8 mouse cellular contexts compared by ENCODE assay signal in genomic region chr9:31912921-31913738, GRCm38 (mm10). TPM values are rescaled to one million over a fixed set of nuclear protein-coding genes. Genes with fewer than 3 reads are reported as not detected.
DNase-seq lines count a peak whose midpoint lies in the region; ATAC-seq and TF ChIP-seq lines count a peak whose summit lies in the region.

Barx2 (minus strand) TSS chr9:31913462.

- WGBS in cerebellum, adult 2 months, result 2% methylated on average over 80 of the region's 81 CpGs
- 1% methylated on average over 71 of the region's 81 CpGs for WGBS in liver, postnatal 0 days (ENCODE audit: insufficient replicate concordance)

- peak; percentile 12; the same call in 1 of the 2 replicates for TF ChIP-seq CTCF in cerebellum, adult 2 months (IDR thresholded peaks at IDR 0.05; ENCODE audit: borderline replicate concordance, insufficient read depth, low read depth, low read length)
- peak; percentile 39 for TF ChIP-seq CTCF in liver, postnatal 0 days (IDR thresholded peaks at IDR 0.05; ENCODE audit: low read depth)

- no peaks in the 10 kb centered on the region for H3K4me1 ChIP-seq in cerebellum, adult 2 months (ENCODE audit: control insufficient read depth, insufficient read depth, low read length)
- peaks cover 3% of the 10 kb centered on the region; the same call in 1 of the 2 replicates for H3K4me1 ChIP-seq in liver, postnatal 0 days (ENCODE audit: insufficient read depth)

- DNase-seq in CD4-positive helper T cell, adult 2 months (ENCODE audit: low read depth, low spot score), result peak; percentile 4
- DNase-seq in cerebellum, adult 2 months, result peak; percentile 6 to 33
- DNase-seq in forelimb bud, embryonic 11.5 days (ENCODE audit: low read depth, low spot score), result peak; percentile 56
- DNase-seq in heart, postnatal 25 days (ENCODE audit: low spot score), result peak; percentile 16
- DNase-seq in layer of hippocampus, adult 18-20 months (ENCODE audit: low spot score in 2 of 2), result peak; percentile 35 to 78
- peak; percentile 31 for DNase-seq in liver, postnatal 0 days
- DNase-seq in ovary, postnatal 14 days (ENCODE audit: low spot score), result peak; percentile 41
- DNase-seq in urinary bladder, postnatal 36 days (ENCODE audit: low spot score in 2 of 2), result peak; percentile 66 to 76

- no peak for TF ChIP-seq EP300 in liver, postnatal 0 days (IDR thresholded peaks at IDR 0.05; ENCODE audit: low read depth)

- TF ChIP-seq POLR2A in cerebellum, adult 2 months (IDR thresholded peaks at IDR 0.05; ENCODE audit: borderline replicate concordance, insufficient read depth, low read length), result no peak

- intact Hi-C loops in heart, postnatal 25 days (cut with DNase I), result no loop called here

- no peak within 1 kb of the TSS for H3K9ac ChIP-seq in liver, postnatal 0 days (replicated peaks)

- no peaks in the 10 kb centered on the region for H3K9me3 ChIP-seq in liver, postnatal 0 days (ENCODE audit: low read length)

- H3K4me3 ChIP-seq in cerebellum, adult 2 months (replicated peaks; ENCODE audit: insufficient read depth, low read depth, low read length), result no peak within 1 kb of the TSS
- peak within 1 kb of the TSS; percentile 33 for H3K4me3 ChIP-seq in liver, postnatal 0 days (ENCODE audit: low read depth, low read length)

- no peaks in the 10 kb centered on the region for H3K36me3 ChIP-seq in liver, postnatal 0 days (replicated peaks; ENCODE audit: insufficient read depth, low read length)

- H3K27ac ChIP-seq in cerebellum, adult 2 months (ENCODE audit: insufficient read depth, low read length), result no peak within 1 kb of the TSS
- no peak within 1 kb of the TSS for H3K27ac ChIP-seq in liver, postnatal 0 days (ENCODE audit: low read depth)

- peak within 1 kb of the TSS; percentile 59 for H3K4me2 ChIP-seq in liver, postnatal 0 days (ENCODE audit: low read depth, low read length)

- H3K27me3 ChIP-seq in cerebellum, adult 2 months (ENCODE audit: control insufficient read depth, insufficient read depth, low read length), result peaks cover 4% of the 10 kb centered on the region; the same call in 1 of the 2 replicates
- peaks cover 76% of the 10 kb centered on the region for H3K27me3 ChIP-seq in liver, postnatal 0 days (ENCODE audit: insufficient read depth, low read length)

- ATAC-seq in liver, postnatal 0 days, result no peak

RNA-seq across cellular contexts. Expression of gene Barx2, which starts in this region (rescaled TPM):
- polyA plus RNA-seq in cerebellum, adult 2 months (2012; rRNA removed), result 0.79 and 1.0 TPM in 2 replicates
- total RNA-seq in heart, postnatal 25 days (2021), result under 1 TPM; 0.14 to 0.16 TPM
- total RNA-seq in layer of hippocampus, adult 18-20 months (2021), result under 1 TPM; 0.71 to 0.84 TPM
- not detected in 2 replicates for polyA plus RNA-seq in liver, postnatal 0 days (2015; fragmentation: Nextera tagmentation; extraction: Ambion mirVana)

Comparison
In these comparisons a context has a peak if more than half of its experiments do, and no peak if none do; other contexts are left out.
1. Peak in DNase-seq in heart, postnatal 25 days; RNA of the gene not detected or under 1 TPM.
2. Peak in DNase-seq in layer of hippocampus, adult 18-20 months; RNA of the gene not detected or under 1 TPM.
3. Peak in DNase-seq, H3K4me3 ChIP-seq and H3K4me2 ChIP-seq in liver, postnatal 0 days; RNA of the gene not detected or under 1 TPM.
4. DNase-seq: peak in every context shown above with its lines; median percentile 71 in urinary bladder, postnatal 36 days; 56 in layer of hippocampus, adult 18-20 months; 56 in forelimb bud, embryonic 11.5 days; 41 in ovary, postnatal 14 days; 31 in liver, postnatal 0 days; 20 in cerebellum, adult 2 months; 16 in heart, postnatal 25 days; 4 in CD4-positive helper T cell, adult 2 months.